Mouse (Mus musculus): ENCODE results near the gene Wnt5a. TPM values are rescaled to one million over a fixed set of nuclear protein-coding genes. Genes with fewer than 3 reads are reported as not detected.

The Wnt5a gene
- polyA plus RNA-seq, 1 experiment from 2014 or later = 11.6 TPM

- Histone ChIP-seq H3K4me1 (replicated peaks; ENCODE audit: control insufficient read depth, insufficient read depth, low read length) (no peaks in the 10 kb centered on the region), H3K4me3 (ENCODE audit: low read depth, low read length) (no peak overlapping the region), H3K36me3 (ENCODE audit: control insufficient read depth, insufficient read depth) (no peaks in the 10 kb centered on the region), H3K9ac (ENCODE audit: low read depth, low read length) (no peak overlapping the region), H3K9me3 (ENCODE audit: control insufficient read depth) (no peaks in the 10 kb centered on the region), H3K27me3 (replicated peaks; ENCODE audit: control insufficient read depth, insufficient read depth, low read length) (no peaks in the 10 kb centered on the region), H3K27ac (ENCODE audit: low read depth, low read length) (no peak overlapping the region), H3K4me2 (replicated peaks; ENCODE audit: low read depth) (no peak overlapping the region)
- WGBS = 55% methylated on average over 3 of the region's 3 CpGs
- no peak for TF ChIP-seq CTCF (IDR thresholded peaks at IDR 0.05; ENCODE audit: low read depth)
- no peak for ATAC-seq
These were observed 29.5 kb upstream of the Wnt5a start for GRCm38 (mm10) chr14:28475012-28475411.

DNA sequence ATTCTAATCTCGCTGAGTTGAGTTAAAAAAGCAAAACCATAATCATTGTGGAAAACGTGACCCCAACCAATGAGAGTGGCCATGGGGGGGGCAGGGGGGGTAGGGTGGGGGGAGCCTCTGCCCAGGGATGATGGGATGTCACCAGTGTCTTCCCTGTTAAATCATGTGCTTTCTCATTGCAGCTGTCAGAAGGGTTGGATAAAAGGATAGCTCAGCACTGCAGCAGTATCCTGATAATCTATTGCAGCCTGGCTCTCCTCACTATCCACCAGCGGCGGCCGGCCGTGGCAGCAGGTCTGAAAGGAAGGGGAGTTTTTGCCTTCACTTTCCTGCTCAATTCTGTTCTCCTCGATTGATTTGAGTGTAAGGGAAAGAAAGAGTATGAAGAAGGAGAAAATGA lies 29.1 kb upstream of the Wnt5a start:
- H3K27me3 ChIP-seq (replicated peaks; ENCODE audit: control insufficient read depth, insufficient read depth, low read length) = no peaks in the 10 kb centered on the region
- 45% methylated on average over 7 of the region's 7 CpGs for WGBS
- no peak overlapping the region for H3K27ac ChIP-seq (ENCODE audit: low read depth, low read length)
- no peaks in the 10 kb centered on the region for H3K4me1 ChIP-seq (replicated peaks; ENCODE audit: control insufficient read depth, insufficient read depth, low read length)
- no peak for ATAC-seq
- H3K36me3 ChIP-seq (ENCODE audit: control insufficient read depth, insufficient read depth) = no peaks in the 10 kb centered on the region
- no peak for TF ChIP-seq CTCF (IDR thresholded peaks at IDR 0.05; ENCODE audit: low read depth)
- no peaks in the 10 kb centered on the region for H3K9me3 ChIP-seq (ENCODE audit: control insufficient read depth)
- no peak overlapping the region for H3K4me3 ChIP-seq (ENCODE audit: low read depth, low read length)
- no peak overlapping the region for H3K9ac ChIP-seq (ENCODE audit: low read depth, low read length)
- no peak overlapping the region for H3K4me2 ChIP-seq (replicated peaks; ENCODE audit: low read depth)

- Histone ChIP-seq H3K4me2 (replicated peaks; ENCODE audit: low read depth) (no peak overlapping the region), H3K4me1 (replicated peaks; ENCODE audit: control insufficient read depth, insufficient read depth, low read length) (no peaks in the 10 kb centered on the region), H3K27me3 (replicated peaks; ENCODE audit: control insufficient read depth, insufficient read depth, low read length) (no peaks in the 10 kb centered on the region), H3K9ac (ENCODE audit: low read depth, low read length) (no peak overlapping the region), H3K4me3 (ENCODE audit: low read depth, low read length) (no peak overlapping the region), H3K27ac (ENCODE audit: low read depth, low read length) (no peak overlapping the region), H3K36me3 (ENCODE audit: control insufficient read depth, insufficient read depth) (no peaks in the 10 kb centered on the region), H3K9me3 (ENCODE audit: control insufficient read depth) (no peaks in the 10 kb centered on the region)
- TF ChIP-seq CTCF (IDR thresholded peaks at IDR 0.05; ENCODE audit: low read depth) = no peak
- ATAC-seq = no peak
- 63% methylated on average over 3 of the region's 3 CpGs for WGBS
These were observed 27.8 kb upstream of the Wnt5a start for GRCm38 (mm10) chr14:28476746-28477145.

GRCm38 (mm10) chr14:28480866-28481265 lies 23.7 kb upstream of the Wnt5a start:
- Histone ChIP-seq H3K9me3 (ENCODE audit: control insufficient read depth) (no peaks in the 10 kb centered on the region), H3K27me3 (replicated peaks; ENCODE audit: control insufficient read depth, insufficient read depth, low read length) (no peaks in the 10 kb centered on the region), H3K4me2 (replicated peaks; ENCODE audit: low read depth) (no peak overlapping the region), H3K4me1 (replicated peaks; ENCODE audit: control insufficient read depth, insufficient read depth, low read length) (no peaks in the 10 kb centered on the region), H3K36me3 (ENCODE audit: control insufficient read depth, insufficient read depth) (no peaks in the 10 kb centered on the region), H3K9ac (ENCODE audit: low read depth, low read length) (no peak overlapping the region), H3K4me3 (ENCODE audit: low read depth, low read length) (no peak overlapping the region), H3K27ac (ENCODE audit: low read depth, low read length) (no peak overlapping the region)
- 82% methylated on average over 1 of the region's 1 CpGs for WGBS
- ATAC-seq = no peak
- TF ChIP-seq CTCF (IDR thresholded peaks at IDR 0.05; ENCODE audit: low read depth) = no peak

GRCm38 (mm10) chr14:28493806-28494205 lies 10.7 kb upstream of the Wnt5a start:
- Histone ChIP-seq H3K27ac (ENCODE audit: low read depth, low read length) (no peak overlapping the region), H3K27me3 (replicated peaks; ENCODE audit: control insufficient read depth, insufficient read depth, low read length) (no peaks in the 10 kb centered on the region), H3K9me3 (ENCODE audit: control insufficient read depth) (no peaks in the 10 kb centered on the region), H3K4me2 (replicated peaks; ENCODE audit: low read depth) (no peak overlapping the region), H3K36me3 (ENCODE audit: control insufficient read depth, insufficient read depth) (no peaks in the 10 kb centered on the region), H3K4me3 (ENCODE audit: low read depth, low read length) (no peak overlapping the region), H3K4me1 (replicated peaks; ENCODE audit: control insufficient read depth, insufficient read depth, low read length) (no peaks in the 10 kb centered on the region), H3K9ac (ENCODE audit: low read depth, low read length) (no peak overlapping the region)
- TF ChIP-seq CTCF (IDR thresholded peaks at IDR 0.05; ENCODE audit: low read depth) = no peak
- no peak for ATAC-seq
- 85% methylated on average over 4 of the region's 4 CpGs for WGBS

DNA sequence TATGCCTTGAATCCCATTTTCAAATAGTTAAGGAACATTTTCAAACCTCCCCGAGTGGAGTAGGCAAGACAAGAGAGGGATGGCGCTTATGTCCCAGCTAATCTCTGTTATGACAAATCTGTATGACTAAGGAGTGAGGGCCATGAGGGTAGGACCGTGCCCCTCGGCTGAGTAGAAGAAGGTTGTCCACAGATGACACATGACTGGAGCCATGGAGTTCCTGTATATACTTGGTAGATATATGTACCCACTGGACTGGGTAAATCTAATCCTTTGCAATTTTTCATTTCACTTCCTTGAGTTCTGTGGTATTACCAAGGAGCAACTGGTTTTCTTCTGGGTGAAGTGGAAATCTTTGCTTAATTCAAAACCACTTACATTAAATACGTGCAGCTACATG lies 10.3 kb upstream of the Wnt5a start:
- no peaks in the 10 kb centered on the region for H3K4me1 ChIP-seq (replicated peaks; ENCODE audit: control insufficient read depth, insufficient read depth, low read length)
- H3K9ac ChIP-seq (ENCODE audit: low read depth, low read length) = no peak overlapping the region
- TF ChIP-seq CTCF (IDR thresholded peaks at IDR 0.05; ENCODE audit: low read depth) = no peak
- ATAC-seq = no peak
- no peak overlapping the region for H3K4me3 ChIP-seq (ENCODE audit: low read depth, low read length)
- 76% methylated on average over 5 of the region's 5 CpGs for WGBS
- no peaks in the 10 kb centered on the region for H3K9me3 ChIP-seq (ENCODE audit: control insufficient read depth)
- H3K4me2 ChIP-seq (replicated peaks; ENCODE audit: low read depth) = no peak overlapping the region
- no peaks in the 10 kb centered on the region for H3K36me3 ChIP-seq (ENCODE audit: control insufficient read depth, insufficient read depth)
- no peak overlapping the region for H3K27ac ChIP-seq (ENCODE audit: low read depth, low read length)
- H3K27me3 ChIP-seq (replicated peaks; ENCODE audit: control insufficient read depth, insufficient read depth, low read length) = no peaks in the 10 kb centered on the region

Measured in intestine, postnatal 0 days (tissue).